Mouse (Mus musculus): ENCODE measurements around the gene Grm3.

- TF ChIP-seq CTCF (conservative IDR thresholded peaks at IDR 0.05; ENCODE audit: low read length) (no peak), NANOG (IDR thresholded peaks at IDR 0.05; ENCODE audit: borderline replicate concordance, low read length) (no peak)
Observed at GRCm38 (mm10) chr5:9748184-9748583, 23.2 kb upstream of the Grm3 start.
